32 mouse cellular contexts compared by ENCODE assay signal in the genomic region with DNA sequence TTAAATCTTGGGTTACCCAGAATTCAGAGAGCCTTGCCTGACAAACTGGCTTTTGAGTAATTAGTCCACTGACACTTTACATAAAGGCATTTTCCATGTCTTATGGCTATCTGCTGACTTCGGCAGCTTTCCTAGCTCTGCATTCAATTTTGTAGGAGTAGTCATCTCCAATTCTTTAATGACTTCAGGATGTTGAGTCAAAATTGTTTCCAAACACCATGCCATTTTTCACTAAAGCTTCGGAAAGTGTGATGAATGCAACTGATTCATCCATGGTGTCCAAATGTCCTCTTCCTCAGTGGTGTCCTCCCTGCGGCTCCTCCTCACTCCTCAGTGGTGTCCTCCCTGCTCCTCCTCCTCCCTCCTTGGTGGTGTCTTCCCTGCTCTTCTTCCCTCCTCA. TPM values are rescaled to one million over a fixed set of nuclear protein-coding genes. Genes with fewer than 3 reads are reported as not detected.
"Had no signal": no experiment of that assay in that cellular context is flagged by ENCODE, and none has a peak within 500 bp of the region (broad histone marks: within the 10 kb centered on the region; RNA-seq: fewer than 3 reads in every experiment).

No protein-coding gene starts in this region.

- H3K27ac ChIP-seq: embryonic facial prominence, embryonic 12.5 days; embryonic facial prominence, embryonic 13.5 days; forebrain, embryonic 10.5 days; forebrain, embryonic 12.5 days; forebrain, embryonic 13.5 days; forebrain, embryonic 15.5 days; gastrocnemius, adult 2 months; heart, adult 2 months; heart, embryonic 10.5 days had no signal

- H3K9ac ChIP-seq: embryonic facial prominence, embryonic 12.5 days; embryonic facial prominence, embryonic 13.5 days; forebrain, embryonic 12.5 days; forebrain, embryonic 13.5 days; forebrain, embryonic 15.5 days; forebrain, postnatal 0 days; heart, embryonic 12.5 days had no signal

- DNase-seq: cerebellum, adult 8-10 months; cerebellum, adult 9-10 months; cerebellum, adult 9-11 months; cerebellum, postnatal 10 days; cerebellum, postnatal 25 days; cerebellum, postnatal 36 days; embryo, embryonic 11 days; forebrain, postnatal 0 days; gastrocnemius, adult 2 months; gastrocnemius, postnatal 10 days; gastrocnemius, postnatal 14 days; gastrocnemius, postnatal 25 days; gastrocnemius, postnatal 36 days; heart, adult 11 months; heart, adult 18-20 months; heart, adult 2 months had no signal

- H3K4me2 ChIP-seq: embryonic facial prominence, embryonic 12.5 days; embryonic facial prominence, embryonic 13.5 days; forebrain, embryonic 12.5 days; forebrain, embryonic 13.5 days; forebrain, embryonic 15.5 days; heart, embryonic 11.5 days; heart, embryonic 12.5 days had no signal

- ATAC-seq: forebrain, embryonic 13.5 days; forebrain, embryonic 14.5 days; forebrain, embryonic 15.5 days; forebrain, embryonic 16.5 days; forebrain, postnatal 0 days had no signal

- H3K27me3 ChIP-seq: embryonic facial prominence, embryonic 12.5 days; embryonic facial prominence, embryonic 13.5 days; forebrain, embryonic 12.5 days; forebrain, embryonic 13.5 days; forebrain, embryonic 15.5 days; heart, embryonic 12.5 days had no signal

- H3K4me1 ChIP-seq: embryonic facial prominence, embryonic 12.5 days; forebrain, embryonic 10.5 days; forebrain, embryonic 12.5 days; forebrain, embryonic 13.5 days; forebrain, embryonic 15.5 days; heart, embryonic 10.5 days; heart, embryonic 12.5 days had no signal

- H3K4me3 ChIP-seq: embryonic facial prominence, embryonic 12.5 days; embryonic facial prominence, embryonic 13.5 days; erythroblast, embryonic 14.5 days; forebrain, embryonic 10.5 days; forebrain, embryonic 12.5 days; forebrain, embryonic 13.5 days; forebrain, embryonic 15.5 days; gastrocnemius, adult 2 months; heart, adult 2 months; heart, embryonic 10.5 days; heart, embryonic 12.5 days had no signal

- H3K9me3 ChIP-seq: embryonic facial prominence, embryonic 12.5 days; embryonic facial prominence, embryonic 13.5 days; forebrain, embryonic 10.5 days; forebrain, embryonic 12.5 days; forebrain, embryonic 13.5 days; forebrain, embryonic 15.5 days; heart, embryonic 10.5 days; heart, embryonic 12.5 days had no signal

RNA-seq across cellular contexts. Expression of gene Gm42957, which starts 17.3 kb away (rescaled TPM):
- total RNA-seq: common myeloid progenitor, adult 5-6 weeks; gastrocnemius, adult 8-10 months; granulocyte monocyte progenitor cell, adult 5-6 weeks had no signal
- polyA plus RNA-seq: embryonic facial prominence, embryonic 11.5 days; forebrain, embryonic 12.5 days; heart, embryonic 11.5 days had no signal

RNA-seq across cellular contexts. Expression of gene Ankrd34a, which starts 21.5 kb away (rescaled TPM):
- total RNA-seq: common myeloid progenitor, adult 5-6 weeks; granulocyte monocyte progenitor cell, adult 5-6 weeks had no signal
- polyA plus RNA-seq: erythroblast, embryonic 14.5 days had no signal
